Mouse (Mus musculus) ES-E14 (cell line): ENCODE results near the gene Nfxl1. TPM values are rescaled to one million over a fixed set of nuclear protein-coding genes. Genes with fewer than 3 reads are reported as not detected.

Experiments
- DNase-seq: peaks from one replicate; pipeline ENCODE4 v3.0.0-alpha.2; 2013; ENCODE audit warnings: low read depth, low spot score
- H3K27ac ChIP-seq: 2 replicates; pipeline ENCODE4 v1.5.1; 2012; ENCODE audit warnings: low read depth, mild to moderate bottlenecking, low read length, moderate library complexity, mixed read lengths; ENCODE audit not compliant: poor library complexity, insufficient read depth, severe bottlenecking
- H3K36me3 ChIP-seq: 2 replicates; pipeline ENCODE4 v1.6.1; 2012; ENCODE audit warnings: mild to moderate bottlenecking, low read length, moderate library complexity, mixed read lengths; ENCODE audit not compliant: control insufficient read depth, poor library complexity, insufficient read depth, severe bottlenecking
- H3K4me1 ChIP-seq, 2 experiments: fragments of 150-350 bp in 1 of 2; sonication (generic) in 1 of 2; 2 replicates each; pipeline ENCODE4 v1.6.1; 2012; ENCODE audit warnings: low read length in 2 of 2, mild to moderate bottlenecking in 1 of 2, mixed read lengths in 1 of 2; ENCODE audit not compliant: control insufficient read depth in 2 of 2, insufficient read depth in 2 of 2, poor library complexity in 1 of 2
- H3K4me3 ChIP-seq, 2 experiments: fragments of 150-350 bp in 1 of 2; sonication (generic) in 1 of 2; 2 replicates each; pipeline ENCODE4 v1.5.1; 2012; ENCODE audit warnings: low read length in 2 of 2, low read depth in 1 of 2, mild to moderate bottlenecking in 1 of 2, mixed read lengths in 1 of 2; ENCODE audit not compliant: insufficient read depth in 1 of 2, poor library complexity in 1 of 2, severe bottlenecking in 1 of 2
- H3K9ac ChIP-seq: 2 replicates; pipeline ENCODE4 v1.6.1; 2012; ENCODE audit warnings: low read depth, mild to moderate bottlenecking, low read length, mixed read lengths; ENCODE audit not compliant: poor library complexity, insufficient read depth, severe bottlenecking
- H3K9me3 ChIP-seq: fragments of 150-350 bp; sonication (generic); 2 replicates; pipeline ENCODE4 v1.6.1; 2012; ENCODE audit warnings: low read depth, mild to moderate bottlenecking, low read length; ENCODE audit not compliant: control insufficient read depth, insufficient read depth
- CHD2 ChIP-seq: IDR thresholded peaks from 2 replicates; pipeline ENCODE4 v1.6.1; 2014; ENCODE audit warnings: mild to moderate bottlenecking, low read depth, low read length, inconsistent platforms
- HCFC1 ChIP-seq: IDR thresholded peaks from 2 replicates; pipeline ENCODE4 v1.6.1; 2012; ENCODE audit warnings: low read length, inconsistent platforms, borderline replicate concordance; ENCODE audit not compliant: insufficient read depth
- MAFK ChIP-seq: IDR thresholded peaks from 2 replicates; pipeline ENCODE4 v1.6.1; 2014; ENCODE audit warnings: mild to moderate bottlenecking, low read depth, low read length, inconsistent platforms; ENCODE audit not compliant: insufficient read depth
- ZC3H11A ChIP-seq: IDR thresholded peaks from 2 replicates; pipeline ENCODE4 v1.6.1; 2012; ENCODE audit warnings: low read depth, mild to moderate bottlenecking, inconsistent platforms, low read length, borderline replicate concordance
- ZNF384 ChIP-seq: IDR thresholded peaks from 2 replicates; pipeline ENCODE4 v1.6.1; 2012; ENCODE audit warnings: low read depth, low read length, inconsistent platforms
- in situ Hi-C, 2 experiments: fragments of 600-800 bp; cut with MboI; formaldehyde crosslinking; loops; one replicate each; pipeline ENCODE4 v1.15.1; 2025; ENCODE audit warnings: low sequenced_read_pairs in 2 of 2, inconsistent platforms in 1 of 2; ENCODE audit not compliant: unreplicated experiment in 2 of 2
- total RNA-seq: library from RNA; depleted of rRNA; stranded (reverse); fragments of 300-350 nt; gene quantifications from 2 replicates; pipeline ENCODE4 v1.2.3, GENCODE M21; 2012

Gene Nfxl1
- total RNA-seq, 1 experiment: 13.4 TPM

GRCm38 (mm10) chr5:72498271-72498670, 61.2 kb downstream of the Nfxl1 start:
- no peaks in the 10 kb centered on the region for H3K4me1 ChIP-seq

GRCm38 (mm10) chr5:72496756-72497155, 62.7 kb downstream of the Nfxl1 start:
- no peak overlapping the region for H3K4me3 ChIP-seq
- no peak overlapping the region for H3K9ac ChIP-seq
- TF ChIP-seq ZNF384 (no peak), HCFC1 (no peak), CHD2 (no peak), MAFK (no peak), ZC3H11A (no peak)
- in situ Hi-C loops: loop anchor here in 1 of 2 experiments (25.0 kb wide), 1 partner anchor 134 kb away; no protein-coding TSS in a partner anchor
- no peak for DNase-seq
- no peaks in the 10 kb centered on the region for H3K4me1 ChIP-seq
- no peaks in the 10 kb centered on the region for H3K36me3 ChIP-seq
- H3K9me3 ChIP-seq: no peaks in the 10 kb centered on the region
- no peak overlapping the region for H3K27ac ChIP-seq

More at GRCm38 (mm10) chr5:72498271-72498670, 61.2 kb downstream of the Nfxl1 start:
- Histone ChIP-seq H3K9me3 (no peaks in the 10 kb centered on the region), H3K36me3 (no peaks in the 10 kb centered on the region), H3K9ac (no peak overlapping the region), H3K4me3 (no peak overlapping the region), H3K27ac (no peak overlapping the region)
- DNase-seq: no peak
- TF ChIP-seq HCFC1 (no peak), CHD2 (no peak), ZNF384 (no peak), MAFK (no peak), ZC3H11A (no peak)
- in situ Hi-C loops: loop anchor here in 1 of 2 experiments (25.0 kb wide), 1 partner anchor 136 kb away; no protein-coding TSS in a partner anchor

- Histone ChIP-seq H3K9me3 (no peaks in the 10 kb centered on the region), H3K27ac (no peak overlapping the region), H3K4me1 (no peaks in the 10 kb centered on the region), H3K36me3 (no peaks in the 10 kb centered on the region), H3K9ac (no peak overlapping the region), H3K4me3 (no peak overlapping the region)
- in situ Hi-C loops: loop anchor here in 1 of 2 experiments (25.0 kb wide), 1 partner anchor 132 kb away; no protein-coding TSS in a partner anchor
- DNase-seq: no peak
- TF ChIP-seq MAFK (no peak), ZNF384 (no peak), HCFC1 (no peak), CHD2 (no peak)
These were observed 65.6 kb downstream of the Nfxl1 start for GRCm38 (mm10) chr5:72493906-72494305.

GRCm38 (mm10) chr5:72491232-72491631, 68.3 kb downstream of the Nfxl1 start:
- in situ Hi-C loops: loop anchor here in 1 of 2 experiments (25.0 kb wide), 1 partner anchor 129 kb away; no protein-coding TSS in a partner anchor
- Histone ChIP-seq H3K9ac (no peak overlapping the region), H3K9me3 (no peaks in the 10 kb centered on the region), H3K36me3 (no peaks in the 10 kb centered on the region), H3K4me3 (no peak overlapping the region), H3K27ac (no peak overlapping the region), H3K4me1 (no peaks in the 10 kb centered on the region)
- TF ChIP-seq ZC3H11A (no peak), CHD2 (no peak), MAFK (no peak), ZNF384 (no peak), HCFC1 (no peak)
- DNase-seq: no peak

GRCm38 (mm10) chr5:72480456-72480855, 79.0 kb downstream of the Nfxl1 start:
- no peak for TF ChIP-seq CHD2
- TF ChIP-seq MAFK: no peak
- TF ChIP-seq ZNF384: no peak
- TF ChIP-seq HCFC1: no peak
- in situ Hi-C loops: loop anchor here in 1 of 2 experiments (25.0 kb wide), 1 partner anchor 118 kb away; no protein-coding TSS in a partner anchor
- H3K4me3 ChIP-seq: no peak overlapping the region
- H3K4me1 ChIP-seq: no peaks in the 10 kb centered on the region
- no peak overlapping the region for H3K9ac ChIP-seq
- no peak overlapping the region for H3K27ac ChIP-seq
- H3K9me3 ChIP-seq: no peaks in the 10 kb centered on the region
- DNase-seq: no peak
- no peaks in the 10 kb centered on the region for H3K36me3 ChIP-seq
